Mouse (Mus musculus) midbrain, embryonic 16.5 days (tissue): Measurements from ENCODE around the gene Aldh8a1. TPM values are rescaled to one million over a fixed set of nuclear protein-coding genes. Genes with fewer than 3 reads are reported as not detected.
"Not testable (repeated sequence)": the region's sequence is repeated elsewhere in the genome, so short reads cannot be mapped to it uniquely, and the experiment has no call there.

Source experiments
- ATAC-seq: fragments of 200-750 bp; cut with Nextera tagmentation; 2 replicates; pipeline ENCODE4 v1.8.0; 2017; ENCODE audit warnings: moderate TSS enrichment
- H3K27ac ChIP-seq: fragments of 300-500 bp; sonication (generic); 2 replicates; pipeline ENCODE4 v1.5.1; 2014; ENCODE audit warnings: mild to moderate bottlenecking, low read length, mixed read lengths
- H3K27me3 ChIP-seq: fragments of 300-500 bp; sonication (generic); 2 replicates; pipeline ENCODE4 v1.6.1; 2014; ENCODE audit warnings: low read depth, low read length, mixed read lengths; ENCODE audit not compliant: control insufficient read depth, insufficient read depth
- H3K36me3 ChIP-seq: fragments of 300-500 bp; sonication (generic); 2 replicates; pipeline ENCODE4 v1.6.1; 2014; ENCODE audit warnings: mild to moderate bottlenecking, low read length, moderate library complexity, mixed read lengths; ENCODE audit not compliant: control insufficient read depth, insufficient read depth
- H3K4me1 ChIP-seq: fragments of 300-500 bp; sonication (generic); 2 replicates; pipeline ENCODE4 v1.6.1; 2014; ENCODE audit warnings: mild to moderate bottlenecking, low read length, mixed read lengths; ENCODE audit not compliant: control insufficient read depth, insufficient read depth
- H3K4me2 ChIP-seq: fragments of 300-500 bp; sonication (generic); 2 replicates; pipeline ENCODE4 v1.6.1; 2014; ENCODE audit warnings: mild to moderate bottlenecking, low read length, mixed read lengths
- H3K4me3 ChIP-seq: fragments of 300-500 bp; sonication (generic); 2 replicates; pipeline ENCODE4 v1.5.1; 2014; ENCODE audit warnings: low read depth, mild to moderate bottlenecking, low read length, moderate library complexity, mixed read lengths
- H3K9ac ChIP-seq: fragments of 300-500 bp; sonication (generic); 2 replicates; pipeline ENCODE4 v1.6.1; 2014; ENCODE audit warnings: low read depth, low read length, mixed read lengths
- H3K9me3 ChIP-seq: fragments of 300-500 bp; sonication (generic); replicated peaks from 2 replicates; pipeline ENCODE4 v1.6.1; 2014; ENCODE audit warnings: mild to moderate bottlenecking, low read length, mixed read lengths; ENCODE audit not compliant: control insufficient read depth, poor library complexity, severe bottlenecking
- WGBS: fragments of 180-500 bp; shearing (Covaris S2); extraction: QIAGEN DNeasy Blood & Tissue Kit; methylation state at CpG from one replicate; pipeline ENCODE4 v1.1.7; 2014; 5-methylcytosine and 5-hydroxymethylcytosine counted together
- polyA plus RNA-seq: library from polyadenylated mRNA; unstranded; fragments of >200 nt; fragmentation: Nextera tagmentation; extraction: Ambion mirVana; gene quantifications from 2 replicates; pipeline ENCODE4 v1.2.1, GENCODE M21; 2015

Aldh8a1 gene
- polyA plus RNA-seq, 1 experiment from 2014 or later: not detected

DNA sequence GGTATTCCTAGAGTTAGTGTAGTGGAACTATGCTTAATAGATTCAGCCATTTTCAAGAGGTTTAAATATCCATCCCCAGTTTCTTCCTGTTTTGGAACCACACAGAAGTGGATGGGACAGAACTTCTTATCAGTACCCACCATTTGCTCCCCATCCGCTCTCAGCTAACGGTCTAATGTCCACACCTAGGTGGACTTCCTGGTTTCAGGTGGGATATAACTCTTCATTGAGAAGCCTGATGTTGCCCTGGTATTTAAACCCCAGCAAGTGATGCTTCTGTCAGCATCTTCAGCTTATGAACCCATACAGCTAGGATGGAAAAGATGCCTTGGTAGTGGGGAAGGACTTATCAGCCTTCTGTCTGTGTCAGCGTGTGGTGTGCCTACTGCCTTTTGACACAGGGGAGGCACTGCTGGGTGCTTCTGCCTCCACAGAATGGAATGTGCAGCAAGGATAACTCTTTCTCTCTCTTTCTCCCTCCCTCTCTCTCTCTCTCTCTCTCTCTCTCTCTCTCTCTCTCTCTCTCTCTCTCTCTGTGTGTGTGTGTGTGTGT, 8.1 kb downstream of the Aldh8a1 start:
- no peaks in the 10 kb centered on the region for H3K9me3 ChIP-seq
- WGBS: 76% methylated on average over 3 of the region's 3 CpGs
- ATAC-seq: no peak
- no peak overlapping the region for H3K4me3 ChIP-seq
- no peak overlapping the region for H3K9ac ChIP-seq
- no peak overlapping the region for H3K4me2 ChIP-seq
- H3K36me3 ChIP-seq: no peaks in the 10 kb centered on the region
- no peaks in the 10 kb centered on the region for H3K27me3 ChIP-seq
- no peak overlapping the region for H3K27ac ChIP-seq
- peaks cover 2% of the 10 kb centered on the region; the same call in 1 of the 2 replicates for H3K4me1 ChIP-seq

DNA sequence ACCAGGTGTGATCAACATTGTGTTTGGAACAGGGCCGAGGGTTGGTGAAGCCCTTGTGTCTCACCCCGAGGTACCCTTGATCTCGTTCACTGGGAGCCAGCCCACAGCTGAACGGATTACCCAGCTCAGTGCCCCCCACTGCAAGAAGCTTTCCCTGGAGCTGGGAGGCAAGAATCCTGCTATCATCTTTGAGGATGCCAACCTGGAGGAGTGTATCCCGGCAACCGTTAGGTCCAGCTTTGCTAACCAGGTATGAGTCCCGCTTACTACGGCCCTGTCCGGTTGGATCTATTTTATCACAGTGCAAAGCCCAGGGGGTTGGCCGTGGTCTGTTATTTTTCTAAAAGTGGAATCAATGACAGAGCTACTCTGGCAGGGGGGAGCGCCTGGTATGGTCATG, 12.0 kb downstream of the Aldh8a1 start:
- no peak for ATAC-seq
- no peak overlapping the region for H3K27ac ChIP-seq

DNA sequence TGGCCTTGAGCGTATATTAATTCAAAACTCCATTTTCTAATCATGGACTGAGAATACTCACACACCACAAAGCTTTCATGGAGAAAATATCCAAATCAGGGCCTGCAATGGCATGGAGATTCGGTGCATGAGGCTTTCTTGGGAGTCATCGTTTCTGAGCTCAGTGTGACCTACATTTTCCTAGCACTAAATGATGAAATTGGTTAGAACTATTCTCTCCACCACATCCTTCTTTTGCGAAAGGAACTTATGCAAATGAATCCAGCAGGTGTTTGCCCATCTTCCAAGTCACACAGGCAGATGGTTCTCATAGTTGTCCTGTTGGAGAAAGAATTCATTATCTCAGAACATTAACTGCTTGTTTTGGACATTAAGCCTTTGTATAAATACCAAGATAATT, 13.3 kb downstream of the Aldh8a1 start:
- H3K4me3 ChIP-seq: no peak overlapping the region
- H3K36me3 ChIP-seq: no peaks in the 10 kb centered on the region
- H3K4me2 ChIP-seq: no peak overlapping the region
- no peak for ATAC-seq
- no peaks in the 10 kb centered on the region for H3K9me3 ChIP-seq
- WGBS: 82% methylated on average over 4 of the region's 4 CpGs
- no peaks in the 10 kb centered on the region for H3K27me3 ChIP-seq
- peaks cover 2% of the 10 kb centered on the region; the same call in 1 of the 2 replicates for H3K4me1 ChIP-seq
- no peak overlapping the region for H3K27ac ChIP-seq
- no peak overlapping the region for H3K9ac ChIP-seq

More for the DNA sequence above, 12.0 kb downstream of the Aldh8a1 start:
- no peak overlapping the region for H3K4me2 ChIP-seq
- peaks cover 2% of the 10 kb centered on the region; the same call in 1 of the 2 replicates for H3K4me1 ChIP-seq
- 83% methylated on average over 11 of the region's 11 CpGs for WGBS
- no peak overlapping the region for H3K9ac ChIP-seq
- no peak overlapping the region for H3K4me3 ChIP-seq
- H3K9me3 ChIP-seq: no peaks in the 10 kb centered on the region
- H3K27me3 ChIP-seq: no peaks in the 10 kb centered on the region
- no peaks in the 10 kb centered on the region for H3K36me3 ChIP-seq

DNA sequence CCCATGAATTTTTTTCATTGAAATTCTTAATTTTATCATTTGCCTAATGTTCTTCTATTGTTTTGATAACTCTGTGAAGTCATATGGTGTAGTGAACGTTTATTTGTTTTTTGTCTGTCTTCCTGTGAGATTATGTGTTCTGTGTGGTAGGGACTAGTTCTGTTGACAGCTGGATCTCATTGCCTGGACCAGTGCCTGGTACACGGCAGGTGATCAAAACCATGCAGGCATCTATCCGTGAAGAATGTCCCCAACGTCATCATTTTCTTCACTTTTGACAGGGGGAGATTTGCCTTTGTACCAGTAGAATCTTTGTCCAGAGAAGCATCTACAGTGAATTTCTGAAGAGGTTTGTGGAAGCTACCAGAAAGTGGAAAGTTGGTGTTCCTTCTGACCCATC, 14.2 kb downstream of the Aldh8a1 start:
- 68% methylated on average over 4 of the region's 4 CpGs for WGBS
- no peak for ATAC-seq
- H3K4me2 ChIP-seq: no peak overlapping the region
- H3K9ac ChIP-seq: no peak overlapping the region
- no peak overlapping the region for H3K4me3 ChIP-seq
- no peaks in the 10 kb centered on the region for H3K27me3 ChIP-seq
- no peaks in the 10 kb centered on the region for H3K9me3 ChIP-seq
- H3K36me3 ChIP-seq: no peaks in the 10 kb centered on the region
- H3K4me1 ChIP-seq: peaks cover 2% of the 10 kb centered on the region; the same call in 1 of the 2 replicates
- H3K27ac ChIP-seq: no peak overlapping the region

DNA sequence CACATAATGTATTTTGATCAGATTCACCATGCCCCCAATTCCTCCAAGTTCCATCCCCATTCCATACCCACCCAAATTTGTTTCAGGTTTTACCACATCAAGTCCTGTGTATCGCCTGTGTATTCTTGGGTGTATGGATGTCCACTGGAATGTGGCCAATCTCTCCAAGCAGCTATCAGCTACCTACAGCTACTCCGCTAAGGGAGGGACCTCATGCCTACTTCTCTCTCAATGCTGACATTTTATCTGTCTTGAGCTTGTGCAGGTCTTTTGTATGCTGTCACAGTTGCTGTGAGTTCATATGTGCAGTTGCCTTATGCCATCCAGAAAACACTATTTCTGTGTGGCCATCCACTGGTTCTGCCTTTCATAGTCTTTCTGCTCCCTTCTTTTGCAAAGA, 16.3 kb downstream of the Aldh8a1 start:
- no peak overlapping the region for H3K9ac ChIP-seq
- H3K4me2 ChIP-seq: no peak overlapping the region
- peaks cover 2% of the 10 kb centered on the region; the same call in 1 of the 2 replicates for H3K4me1 ChIP-seq
- H3K27me3 ChIP-seq: no peaks in the 10 kb centered on the region
- no peaks in the 10 kb centered on the region for H3K36me3 ChIP-seq
- no peaks in the 10 kb centered on the region for H3K9me3 ChIP-seq
- 94% methylated on average over 2 of the region's 2 CpGs for WGBS
- H3K4me3 ChIP-seq: no peak overlapping the region
- no peak for ATAC-seq
- H3K27ac ChIP-seq: no peak overlapping the region

DNA sequence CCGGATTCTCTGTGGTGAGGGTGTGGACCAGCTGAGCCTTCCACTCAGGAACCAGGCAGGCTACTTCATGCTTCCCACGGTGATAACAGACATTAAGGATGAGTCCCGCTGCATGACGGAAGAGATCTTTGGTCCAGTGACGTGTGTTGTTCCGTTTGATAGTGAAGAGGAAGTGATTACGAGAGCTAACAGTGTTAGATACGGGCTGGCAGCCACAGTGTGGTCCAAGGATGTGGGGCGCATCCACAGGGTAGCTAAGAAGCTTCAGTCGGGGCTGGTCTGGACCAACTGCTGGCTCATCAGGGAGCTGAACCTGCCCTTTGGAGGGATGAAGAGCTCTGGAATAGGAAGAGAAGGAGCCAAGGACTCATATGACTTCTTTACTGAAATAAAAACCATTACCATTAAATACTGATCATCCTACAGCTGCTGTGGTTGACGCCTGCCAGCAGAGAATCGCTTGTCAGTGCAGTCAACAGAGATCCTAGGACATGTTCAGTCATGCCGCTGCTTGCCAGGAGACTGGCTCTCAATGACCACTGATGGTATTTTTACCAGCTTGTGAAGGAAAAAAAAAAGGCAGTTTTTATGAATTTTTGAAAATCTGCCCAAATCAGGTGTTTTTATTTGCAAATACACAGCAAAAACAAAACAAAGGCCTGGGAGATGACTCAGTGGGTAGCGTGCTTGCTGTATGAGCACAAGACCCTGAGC, 18.5 kb downstream of the Aldh8a1 start:
- no peaks in the 10 kb centered on the region for H3K9me3 ChIP-seq
- 85% methylated on average over 14 of the region's 14 CpGs for WGBS
- H3K4me2 ChIP-seq: no peak overlapping the region
- ATAC-seq: no peak
- H3K4me3 ChIP-seq: no peak overlapping the region
- no peaks in the 10 kb centered on the region for H3K27me3 ChIP-seq
- H3K9ac ChIP-seq: no peak overlapping the region
- no peaks in the 10 kb centered on the region for H3K36me3 ChIP-seq
- no peak overlapping the region for H3K27ac ChIP-seq
- no peaks in the 10 kb centered on the region for H3K4me1 ChIP-seq

DNA sequence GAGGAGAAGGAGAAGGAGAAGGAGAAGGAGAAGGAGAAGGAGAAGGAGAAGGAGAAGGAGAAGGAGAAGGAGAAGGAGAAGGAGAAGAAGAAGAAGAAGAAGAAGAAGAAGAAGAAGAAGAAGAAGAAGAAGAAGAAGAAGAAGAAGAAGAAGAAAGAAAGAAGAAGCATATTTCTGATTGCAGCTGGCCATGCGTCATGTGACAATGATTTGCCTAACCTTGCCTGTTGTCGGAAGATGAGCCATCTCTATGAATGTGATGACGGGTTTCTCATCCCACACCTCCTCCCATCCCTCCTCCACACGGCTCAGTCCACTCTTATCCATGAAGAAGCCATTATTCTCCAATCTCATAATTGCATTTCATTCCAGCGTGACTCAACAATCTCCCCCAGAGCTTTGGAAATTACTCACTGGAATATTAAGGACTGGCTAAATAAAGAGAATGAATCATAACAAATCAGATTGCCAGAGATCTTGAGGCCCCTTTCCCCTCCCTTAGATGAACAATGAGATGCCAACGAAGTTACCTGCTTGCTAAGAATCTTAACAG, 21.9 kb downstream of the Aldh8a1 start:
- H3K27ac ChIP-seq, H3K9ac ChIP-seq, H3K36me3 ChIP-seq, ATAC-seq, H3K4me1 ChIP-seq, H3K4me3 ChIP-seq, H3K4me2 ChIP-seq, H3K9me3 ChIP-seq, H3K27me3 ChIP-seq: not testable (repeated sequence)
- 76% methylated on average over 6 of the region's 6 CpGs for WGBS

DNA sequence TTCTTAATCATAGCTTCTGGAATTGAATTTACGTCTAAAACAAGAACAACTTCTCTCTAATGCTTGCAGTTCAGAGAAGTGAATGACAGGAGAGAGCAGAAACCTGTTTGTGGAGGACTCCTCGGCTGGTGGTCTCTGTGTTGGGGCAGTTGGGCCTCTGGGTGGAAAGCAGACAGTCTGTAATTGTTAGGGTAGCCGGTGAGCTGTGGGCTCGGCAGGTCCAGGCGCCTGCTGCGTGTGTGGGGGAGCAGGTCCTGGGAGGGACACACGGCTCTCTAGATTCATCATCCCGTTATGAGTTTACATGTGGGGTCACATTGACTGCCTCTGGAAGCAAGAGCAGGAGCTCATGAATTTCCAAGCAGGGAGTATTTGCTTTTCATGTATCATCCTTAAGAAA, 22.5 kb downstream of the Aldh8a1 start:
- no peak for ATAC-seq
- 65% methylated on average over 8 of the region's 8 CpGs for WGBS
- H3K4me1 ChIP-seq: no peaks in the 10 kb centered on the region
- H3K9me3 ChIP-seq: no peaks in the 10 kb centered on the region
- no peak overlapping the region for H3K4me2 ChIP-seq
- no peaks in the 10 kb centered on the region for H3K27me3 ChIP-seq
- no peak overlapping the region for H3K9ac ChIP-seq
- no peaks in the 10 kb centered on the region for H3K36me3 ChIP-seq
- no peak overlapping the region for H3K27ac ChIP-seq
- no peak overlapping the region for H3K4me3 ChIP-seq

DNA sequence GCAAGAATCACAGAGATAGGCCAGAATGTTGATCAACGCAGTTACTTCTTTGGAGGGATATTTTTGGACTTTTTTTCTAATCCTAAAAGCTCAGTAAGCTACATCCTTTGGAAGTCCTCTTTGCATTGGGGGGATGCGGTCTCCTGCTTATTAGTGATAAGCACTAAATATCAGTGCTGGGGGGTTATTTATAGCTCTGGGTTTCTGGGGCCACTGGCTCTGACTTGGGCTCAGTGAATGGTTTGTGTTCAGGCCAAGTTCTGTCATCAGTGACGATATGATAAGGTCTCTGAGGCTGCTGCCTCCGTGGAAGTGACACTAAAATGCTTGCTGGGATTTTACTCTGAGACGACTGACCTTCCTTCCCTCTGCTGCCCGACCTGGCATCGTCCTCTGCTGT, 22.9 kb downstream of the Aldh8a1 start:
- no peaks in the 10 kb centered on the region for H3K36me3 ChIP-seq
- H3K9me3 ChIP-seq: no peaks in the 10 kb centered on the region
- no peaks in the 10 kb centered on the region for H3K4me1 ChIP-seq
- H3K4me2 ChIP-seq: no peak overlapping the region
- 68% methylated on average over 7 of the region's 7 CpGs for WGBS
- H3K9ac ChIP-seq: no peak overlapping the region
- no peak for ATAC-seq
- no peaks in the 10 kb centered on the region for H3K27me3 ChIP-seq
- H3K4me3 ChIP-seq: no peak overlapping the region
- no peak overlapping the region for H3K27ac ChIP-seq
